Comparison of ENCODE assay signal across 36 mouse cellular contexts in genomic region chr1:88393321-88393720, GRCm38 (mm10). TPM values are rescaled to one million over a fixed set of nuclear protein-coding genes. Genes with fewer than 3 reads are reported as not detected.
"Had no signal": no experiment of that assay in that cellular context is flagged by ENCODE, and none has a peak within 500 bp of the region (broad histone marks: within the 10 kb centered on the region; RNA-seq: fewer than 3 reads in every experiment).

No protein-coding gene starts in this region.

- H3K27me3 ChIP-seq: heart, embryonic 12.5 days; hindbrain, embryonic 15.5 days; kidney, embryonic 15.5 days; limb, embryonic 13.5 days; limb, embryonic 15.5 days had no signal

- H3K4me2 ChIP-seq: heart, embryonic 12.5 days; hindbrain, embryonic 13.5 days; hindbrain, embryonic 15.5 days; kidney, embryonic 15.5 days; limb, embryonic 13.5 days; limb, embryonic 15.5 days had no signal

- DNase-seq: gastrocnemius, postnatal 14 days; gastrocnemius, postnatal 36 days; heart, adult 18-20 months; heart, postnatal 10 days; heart, postnatal 36 days; kidney, adult 11 months; kidney, adult 2 months; kidney, adult 9 months; kidney, postnatal 14 days; kidney, postnatal 36 days; layer of hippocampus, adult 9-11 months; layer of hippocampus, postnatal 36 days; left cerebral cortex, postnatal 4 days had no signal

- H3K27ac ChIP-seq: heart, embryonic 10.5 days; hindbrain, embryonic 13.5 days; hindbrain, embryonic 15.5 days; hindbrain, postnatal 0 days; kidney, embryonic 15.5 days; kidney, postnatal 0 days; limb, embryonic 13.5 days; limb, embryonic 15.5 days; liver, embryonic 14.5 days had no signal

- H3K4me3 ChIP-seq: heart, embryonic 10.5 days; heart, embryonic 12.5 days; hindbrain, embryonic 13.5 days; hindbrain, embryonic 15.5 days; kidney, embryonic 15.5 days; limb, embryonic 13.5 days; limb, embryonic 15.5 days had no signal

- H3K4me1 ChIP-seq: heart, embryonic 10.5 days; heart, embryonic 12.5 days; hindbrain, embryonic 13.5 days; hindbrain, embryonic 15.5 days; kidney, embryonic 15.5 days; limb, embryonic 13.5 days; limb, embryonic 15.5 days had no signal

- H3K9ac ChIP-seq: heart, embryonic 12.5 days; hindbrain, embryonic 13.5 days; hindbrain, embryonic 15.5 days; kidney, embryonic 15.5 days; limb, embryonic 13.5 days; limb, embryonic 15.5 days; liver, embryonic 14.5 days had no signal

- ATAC-seq: hindbrain, postnatal 0 days; intestine, embryonic 16.5 days had no signal

- H3K36me3 ChIP-seq: heart, embryonic 10.5 days; heart, embryonic 12.5 days; hindbrain, embryonic 13.5 days; hindbrain, embryonic 15.5 days; kidney, embryonic 15.5 days; limb, embryonic 13.5 days; limb, embryonic 15.5 days had no signal

- H3K9me3 ChIP-seq: heart, embryonic 10.5 days; heart, embryonic 12.5 days; hindbrain, embryonic 13.5 days; hindbrain, embryonic 15.5 days; kidney, embryonic 15.5 days; limb, embryonic 13.5 days; limb, embryonic 15.5 days had no signal

RNA-seq across cellular contexts. Expression of gene Spp2, which starts 13.4 kb away (rescaled TPM):
- total RNA-seq: gastrocnemius, adult 18-20 months; gastrocnemius, adult 8-10 months; gastrocnemius, postnatal 14 days; gastrocnemius, postnatal 36 days; heart, adult 18-20 months; heart, adult 8-10 months; heart, postnatal 10 days; heart, postnatal 36 days; hematopoietic stem cell, adult 5-6 weeks; hindbrain, postnatal 0 days; layer of hippocampus, adult 18-20 months; layer of hippocampus, postnatal 14 days; layer of hippocampus, postnatal 36 days; left cerebral cortex, adult 8-10 months; left cerebral cortex, postnatal 25 days had no signal
- polyA plus RNA-seq: gonadal fat pad, adult 2 months; heart, embryonic 14.5 days; hindbrain, embryonic 11.5 days; hindbrain, embryonic 13.5 days; limb, embryonic 11.5 days; limb, embryonic 13.5 days had no signal
